Mouse (Mus musculus): ENCODE measurements at regions not wholly inside any gene's neighbourhood (a gene's known extent, or its start where the extent isn't known, plus 50 kb on each side); places are given as distances from the start of the nearest gene placed in this dataset.

- intact Hi-C loops (cut with DNase I): no loop called here
- DNase-seq (ENCODE audit: low spot score in 2 of 2): no peak
Measured at GRCm38 (mm10) chr3:121618561-121618960, 52.0 kb upstream of the 4930432M17Rik start.

GRCm38 (mm10) chr3:121618161-121618560 lies 52.4 kb upstream of the 4930432M17Rik start:
- no peak for DNase-seq (ENCODE audit: low spot score in 2 of 2)
- intact Hi-C loops (cut with DNase I): no loop called here

DNA sequence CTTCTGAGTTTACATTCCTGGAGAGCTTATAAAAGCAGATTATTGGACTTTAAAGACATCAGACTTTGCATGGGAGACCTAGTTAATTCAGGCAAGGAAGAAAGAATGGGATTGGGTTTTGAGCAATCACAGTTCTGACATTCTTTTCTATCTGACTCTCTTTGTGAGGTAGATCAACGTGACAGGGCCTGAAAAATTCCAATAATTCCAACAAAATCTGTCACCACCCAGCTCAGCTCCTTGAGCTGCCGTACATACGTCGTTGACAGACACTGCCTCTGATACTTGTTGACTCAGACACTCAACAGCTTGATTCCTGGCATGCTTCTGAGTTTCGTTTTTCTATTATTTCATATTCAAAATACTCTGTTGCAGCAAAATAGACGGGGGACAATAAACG lies 53.2 kb upstream of the 4930432M17Rik start:
- no peak for DNase-seq (ENCODE audit: low spot score in 2 of 2)
- intact Hi-C loops (cut with DNase I): no loop called here

GRCm38 (mm10) chr3:121616075-121616474 lies 54.5 kb upstream of the 4930432M17Rik start:
- DNase-seq (ENCODE audit: low spot score in 2 of 2): no peak
- intact Hi-C loops (cut with DNase I): no loop called here

GRCm38 (mm10) chr3:121614741-121615140 lies 55.8 kb upstream of the 4930432M17Rik start:
- intact Hi-C loops (cut with DNase I): no loop called here
- no peak for DNase-seq (ENCODE audit: low spot score in 2 of 2)

DNA sequence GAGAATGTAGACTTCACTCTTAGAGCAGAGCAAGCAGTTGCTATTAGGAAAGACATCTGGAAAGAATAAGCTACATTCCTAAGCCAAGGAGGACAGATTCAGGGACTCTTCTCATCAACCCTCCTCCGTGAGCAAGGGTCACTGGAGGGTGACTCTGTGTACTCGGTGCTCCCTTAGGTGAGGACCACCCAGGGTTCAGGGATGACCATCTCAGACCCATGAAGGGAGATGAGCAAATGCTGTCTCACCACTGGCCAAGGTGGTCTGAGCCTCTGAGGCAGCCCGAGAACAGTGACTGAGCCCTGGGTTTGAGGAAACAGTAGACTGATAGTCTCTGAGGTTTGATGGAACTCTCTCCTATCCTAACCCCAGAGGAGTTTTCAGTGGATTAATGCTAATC lies 57.3 kb upstream of the 4930432M17Rik start:
- intact Hi-C loops (cut with DNase I): no loop called here
- no peak for DNase-seq (ENCODE audit: low spot score in 2 of 2)

- DNase-seq (ENCODE audit: low spot score in 2 of 2): no peak
- intact Hi-C loops (cut with DNase I): no loop called here
Measured at GRCm38 (mm10) chr3:121609845-121610244, 60.7 kb upstream of the 4930432M17Rik start.

DNA sequence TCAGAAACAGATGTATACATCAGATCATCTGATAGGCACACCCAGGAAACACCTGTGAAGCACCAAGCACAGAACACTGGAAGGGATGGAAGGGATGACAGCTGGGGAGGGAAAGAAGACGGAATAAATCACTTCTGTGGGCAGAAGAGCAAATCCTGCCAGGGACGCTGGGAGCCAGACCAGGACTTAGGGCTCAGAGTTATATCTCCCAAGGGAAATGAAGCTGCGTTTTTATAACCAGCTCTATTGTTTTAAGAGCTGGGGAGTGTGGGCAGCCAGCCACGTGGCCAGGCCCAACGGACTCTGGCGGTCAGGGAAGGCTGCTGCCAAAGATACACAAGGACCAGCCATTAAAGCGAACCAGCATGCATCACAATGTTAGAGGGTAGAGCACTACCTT lies 61.5 kb upstream of the 4930432M17Rik start:
- no peak for DNase-seq (ENCODE audit: low spot score in 2 of 2)
- intact Hi-C loops (cut with DNase I): no loop called here

- intact Hi-C loops (cut with DNase I): no loop called here
Measured at GRCm38 (mm10) chr3:121604737-121605136, 65.8 kb upstream of the 4930432M17Rik start.

DNA sequence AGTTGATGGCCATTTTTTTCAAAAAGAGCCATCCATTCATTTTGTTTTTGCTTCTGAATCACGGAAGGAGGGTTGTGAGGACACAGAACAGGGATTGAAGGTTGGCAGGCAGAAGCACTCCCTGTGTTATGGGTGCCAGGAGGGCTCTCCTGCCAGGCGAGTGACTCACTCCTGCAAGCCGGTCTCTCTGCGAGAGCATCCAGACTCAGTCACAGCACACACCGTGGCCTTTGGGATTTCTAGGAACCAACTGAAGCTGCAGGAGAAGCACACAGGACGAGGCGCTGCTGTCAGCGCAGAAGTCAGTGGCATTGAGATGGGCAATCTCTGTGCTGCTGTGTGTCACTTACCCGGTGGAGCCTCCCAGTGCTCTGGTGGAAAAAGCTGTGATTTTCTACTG lies 66.5 kb upstream of the 4930432M17Rik start:
- intact Hi-C loops (cut with DNase I): no loop called here
- DNase-seq (ENCODE audit: low spot score in 2 of 2): peak in 1 of 2 experiments; percentile 45

More at GRCm38 (mm10) chr3:121604737-121605136, 65.8 kb upstream of the 4930432M17Rik start:
- DNase-seq (ENCODE audit: low spot score in 2 of 2): no peak

GRCm38 (mm10) chr3:121602826-121603370 lies 67.7 kb upstream of the 4930432M17Rik start:
- intact Hi-C loops (cut with DNase I): no loop called here
- DNase-seq (ENCODE audit: low spot score in 2 of 2): no peak

DNA sequence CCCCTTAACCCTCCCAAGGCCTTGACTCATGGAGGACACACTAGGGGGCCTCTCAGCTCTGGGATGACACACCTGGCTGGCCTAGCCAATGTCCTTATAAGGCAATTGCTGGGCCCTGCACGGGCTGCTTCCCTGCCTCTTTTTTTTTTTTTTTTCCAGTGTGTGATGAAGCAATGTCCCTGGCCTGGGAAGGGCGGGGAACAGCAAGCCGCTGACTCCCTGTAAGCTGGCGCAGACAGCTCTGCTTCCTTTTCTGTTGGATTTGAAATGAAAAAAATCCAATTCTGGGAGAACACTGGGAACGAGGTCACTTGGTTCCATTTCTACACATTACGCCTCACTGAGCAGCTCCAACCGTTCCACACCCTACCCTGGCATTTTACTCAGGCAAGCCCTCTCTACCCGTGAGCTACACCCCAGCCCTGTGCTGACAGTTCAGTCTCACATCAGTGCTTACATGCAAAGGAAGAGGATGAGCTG lies 68.4 kb upstream of the 4930432M17Rik start:
- intact Hi-C loops (cut with DNase I): no loop called here
- no peak for DNase-seq (ENCODE audit: low spot score in 2 of 2)

- intact Hi-C loops (cut with DNase I): no loop called here
- no peak for DNase-seq (ENCODE audit: low spot score in 2 of 2)
Measured at GRCm38 (mm10) chr3:121600841-121601240, 68.6 kb upstream of the Slc44a3 start.

GRCm38 (mm10) chr3:121600388-121600787 lies 68.2 kb upstream of the Slc44a3 start:
- intact Hi-C loops (cut with DNase I): no loop called here
- DNase-seq (ENCODE audit: low spot score in 2 of 2): no peak

DNA sequence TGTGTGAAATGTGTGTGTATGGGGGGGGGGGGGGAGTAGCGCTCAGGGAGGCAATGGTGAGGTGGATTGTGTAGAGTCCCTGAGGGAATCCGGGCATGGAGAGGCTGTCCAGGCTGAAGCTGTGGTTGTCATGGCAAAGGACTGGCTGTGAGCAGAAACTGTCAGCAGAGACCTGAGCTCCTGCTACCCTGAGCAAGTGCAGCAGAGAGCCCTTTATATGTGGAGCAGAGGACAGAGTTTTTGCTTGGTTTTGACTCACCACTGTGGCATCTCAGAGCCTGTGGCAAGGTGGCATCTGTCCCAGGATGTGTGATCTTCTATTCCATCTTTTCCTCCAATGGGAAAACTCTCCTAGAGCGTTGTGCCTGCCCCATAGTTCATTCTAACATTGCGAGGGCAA lies 65.8 kb upstream of the Slc44a3 start:
- intact Hi-C loops (cut with DNase I): no loop called here

GRCm38 (mm10) chr3:121597203-121597602 lies 65.0 kb upstream of the Slc44a3 start:
- intact Hi-C loops (cut with DNase I): no loop called here
- DNase-seq (ENCODE audit: low spot score in 2 of 2): no peak

More for the DNA sequence above, 65.8 kb upstream of the Slc44a3 start:
- DNase-seq (ENCODE audit: low spot score in 2 of 2): no peak

DNA sequence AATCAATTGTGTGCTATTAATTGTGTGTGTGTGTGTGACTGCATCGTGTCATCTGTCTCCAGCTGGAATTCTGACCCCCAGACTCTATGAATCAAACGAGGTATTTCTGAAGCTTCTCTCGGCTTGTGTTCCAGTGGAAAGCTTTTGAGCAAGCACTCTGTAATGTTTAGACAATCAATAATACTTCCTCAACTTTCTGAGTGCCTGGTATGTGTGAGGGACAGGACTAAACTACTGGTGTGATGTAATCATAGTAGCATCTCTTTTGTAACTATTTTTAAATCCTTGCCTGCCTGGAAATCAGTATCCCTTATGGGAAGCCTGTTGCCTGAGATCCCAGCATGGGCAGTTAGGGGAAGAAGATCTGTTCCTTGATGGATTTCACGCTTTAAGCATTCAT lies 62.4 kb upstream of the Slc44a3 start:
- intact Hi-C loops (cut with DNase I): no loop called here
- DNase-seq (ENCODE audit: low spot score in 2 of 2): no peak

- DNase-seq (ENCODE audit: low spot score in 2 of 2): no peak
- intact Hi-C loops (cut with DNase I): no loop called here
Measured at GRCm38 (mm10) chr3:121593598-121594117, 61.5 kb upstream of the Slc44a3 start.

DNA sequence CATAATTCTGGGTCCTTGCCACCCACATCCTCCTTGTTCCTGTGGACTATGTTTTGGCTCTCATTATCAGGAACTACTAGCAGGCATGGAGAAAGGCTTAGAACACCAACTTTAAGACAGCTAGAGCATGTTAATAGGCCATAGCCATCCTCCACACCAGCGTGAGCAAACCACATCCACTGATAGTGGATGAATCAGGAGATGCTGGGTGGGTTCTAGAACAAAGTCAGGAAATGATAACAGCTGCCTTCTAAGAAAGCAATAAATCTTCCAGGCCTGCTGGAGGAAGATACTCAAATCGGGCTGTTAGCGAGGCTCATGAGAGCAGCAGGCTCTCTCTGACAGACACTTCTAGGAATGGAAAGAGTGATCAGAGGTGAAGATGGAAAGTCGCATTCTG lies 60.9 kb upstream of the Slc44a3 start:
- no peak for DNase-seq (ENCODE audit: low spot score in 2 of 2)
- intact Hi-C loops (cut with DNase I): no loop called here

GRCm38 (mm10) chr3:121589494-121589885 lies 57.3 kb upstream of the Slc44a3 start:
- no peak for DNase-seq (ENCODE audit: low spot score in 2 of 2)

GRCm38 (mm10) chr3:121588737-121589493 lies 56.7 kb upstream of the Slc44a3 start:
- intact Hi-C loops (cut with DNase I): no loop called here
- no peak for DNase-seq (ENCODE audit: low spot score in 2 of 2)

More at GRCm38 (mm10) chr3:121589494-121589885, 57.3 kb upstream of the Slc44a3 start:
- intact Hi-C loops (cut with DNase I): no loop called here

All from left cerebral cortex, postnatal 36 days (tissue).